Mouse (Mus musculus): ENCODE results near the gene Galnt15. TPM values are rescaled to one million over a fixed set of nuclear protein-coding genes. Genes with fewer than 3 reads are reported as not detected.

Gene Galnt15
- polyA plus RNA-seq, 1 experiment, result 0.26 TPM

- H3K4me1 ChIP-seq (ENCODE audit: control insufficient read depth, insufficient read depth, low read length), result no peaks in the 10 kb centered on the region; the same call in 1 of the 2 replicates
- TF ChIP-seq CTCF (IDR thresholded peaks at IDR 0.05; ENCODE audit: control insufficient read depth, insufficient read depth, insufficient replicate concordance, low read depth, low read length), result peak; percentile 73; the same call in 1 of the 2 replicates
- TF ChIP-seq POLR2A (IDR thresholded peaks at IDR 0.05; ENCODE audit: control insufficient read depth, low read depth, low read length), result no peak
- H3K27me3 ChIP-seq (ENCODE audit: control insufficient read depth, insufficient read depth, low read length), result no peaks in the 10 kb centered on the region
- H3K4me3 ChIP-seq (ENCODE audit: control insufficient read depth, low read depth, low read length), result no peak overlapping the region
- no peaks in the 10 kb centered on the region for H3K36me3 ChIP-seq (ENCODE audit: control insufficient read depth, insufficient read depth, low read length)
- H3K27ac ChIP-seq (ENCODE audit: control insufficient read depth, insufficient read depth, low read depth, low read length), result no peak overlapping the region
Observed at GRCm38 (mm10) chr14:32032522-32032921, 3.7 kb downstream of the Galnt15 start.

GRCm38 (mm10) chr14:32036482-32036881, 7.7 kb downstream of the Galnt15 start:
- H3K4me1 ChIP-seq (ENCODE audit: control insufficient read depth, insufficient read depth, low read length), result no peaks in the 10 kb centered on the region; the same call in 1 of the 2 replicates

GRCm38 (mm10) chr14:32037661-32038252, 9.0 kb downstream of the Galnt15 start:
- Histone ChIP-seq H3K4me1 (ENCODE audit: control insufficient read depth, insufficient read depth, low read length) (no peaks in the 10 kb centered on the region; the same call in 1 of the 2 replicates), H3K36me3 (ENCODE audit: control insufficient read depth, insufficient read depth, low read length) (no peaks in the 10 kb centered on the region), H3K4me3 (ENCODE audit: control insufficient read depth, low read depth, low read length) (no peak overlapping the region), H3K27ac (ENCODE audit: control insufficient read depth, insufficient read depth, low read depth, low read length) (no peak overlapping the region), H3K27me3 (ENCODE audit: control insufficient read depth, insufficient read depth, low read length) (no peaks in the 10 kb centered on the region)
- no peak for TF ChIP-seq CTCF (IDR thresholded peaks at IDR 0.05; ENCODE audit: control insufficient read depth, insufficient read depth, insufficient replicate concordance, low read depth, low read length)
- TF ChIP-seq POLR2A (IDR thresholded peaks at IDR 0.05; ENCODE audit: control insufficient read depth, low read depth, low read length), result no peak

More at GRCm38 (mm10) chr14:32036482-32036881, 7.7 kb downstream of the Galnt15 start:
- no peak for TF ChIP-seq CTCF (IDR thresholded peaks at IDR 0.05; ENCODE audit: control insufficient read depth, insufficient read depth, insufficient replicate concordance, low read depth, low read length)
- TF ChIP-seq POLR2A (IDR thresholded peaks at IDR 0.05; ENCODE audit: control insufficient read depth, low read depth, low read length), result no peak
- H3K27me3 ChIP-seq (ENCODE audit: control insufficient read depth, insufficient read depth, low read length), result no peaks in the 10 kb centered on the region
- peak overlapping the region; percentile 60 for H3K4me3 ChIP-seq (ENCODE audit: control insufficient read depth, low read depth, low read length)
- H3K27ac ChIP-seq (ENCODE audit: control insufficient read depth, insufficient read depth, low read depth, low read length), result no peak overlapping the region
- H3K36me3 ChIP-seq (ENCODE audit: control insufficient read depth, insufficient read depth, low read length), result no peaks in the 10 kb centered on the region

- TF ChIP-seq POLR2A (IDR thresholded peaks at IDR 0.05; ENCODE audit: control insufficient read depth, low read depth, low read length) (no peak), CTCF (IDR thresholded peaks at IDR 0.05; ENCODE audit: control insufficient read depth, insufficient read depth, insufficient replicate concordance, low read depth, low read length) (no peak)
- H3K27ac ChIP-seq (ENCODE audit: control insufficient read depth, insufficient read depth, low read depth, low read length), result no peak overlapping the region
- peaks cover 3% of the 10 kb centered on the region for H3K4me1 ChIP-seq (ENCODE audit: control insufficient read depth, insufficient read depth, low read length)
- H3K4me3 ChIP-seq (ENCODE audit: control insufficient read depth, low read depth, low read length), result no peak overlapping the region
- H3K36me3 ChIP-seq (ENCODE audit: control insufficient read depth, insufficient read depth, low read length), result no peaks in the 10 kb centered on the region
- H3K27me3 ChIP-seq (ENCODE audit: control insufficient read depth, insufficient read depth, low read length), result no peaks in the 10 kb centered on the region
Observed at GRCm38 (mm10) chr14:32042108-32042507, 13.3 kb downstream of the Galnt15 start.

- Histone ChIP-seq H3K4me3 (ENCODE audit: control insufficient read depth, low read depth, low read length) (no peak overlapping the region), H3K36me3 (ENCODE audit: control insufficient read depth, insufficient read depth, low read length) (no peaks in the 10 kb centered on the region), H3K27me3 (ENCODE audit: control insufficient read depth, insufficient read depth, low read length) (no peaks in the 10 kb centered on the region), H3K27ac (ENCODE audit: control insufficient read depth, insufficient read depth, low read depth, low read length) (no peak overlapping the region), H3K4me1 (ENCODE audit: control insufficient read depth, insufficient read depth, low read length) (peaks cover 3% of the 10 kb centered on the region)
- no peak for TF ChIP-seq POLR2A (IDR thresholded peaks at IDR 0.05; ENCODE audit: control insufficient read depth, low read depth, low read length)
Observed at GRCm38 (mm10) chr14:32046357-32046756, 17.6 kb downstream of the Galnt15 start.

- H3K4me1 ChIP-seq (ENCODE audit: control insufficient read depth, insufficient read depth, low read length), result peaks cover 3% of the 10 kb centered on the region
- H3K27ac ChIP-seq (ENCODE audit: control insufficient read depth, insufficient read depth, low read depth, low read length), result no peak overlapping the region
- no peak overlapping the region for H3K4me3 ChIP-seq (ENCODE audit: control insufficient read depth, low read depth, low read length)
- H3K27me3 ChIP-seq (ENCODE audit: control insufficient read depth, insufficient read depth, low read length), result no peaks in the 10 kb centered on the region
- TF ChIP-seq CTCF (IDR thresholded peaks at IDR 0.05; ENCODE audit: control insufficient read depth, insufficient read depth, insufficient replicate concordance, low read depth, low read length) (no peak), POLR2A (IDR thresholded peaks at IDR 0.05; ENCODE audit: control insufficient read depth, low read depth, low read length) (no peak)
- H3K36me3 ChIP-seq (ENCODE audit: control insufficient read depth, insufficient read depth, low read length), result no peaks in the 10 kb centered on the region
Observed at GRCm38 (mm10) chr14:32050171-32050570, 21.4 kb downstream of the Galnt15 start.

GRCm38 (mm10) chr14:32053895-32054294, 25.1 kb downstream of the Galnt15 start:
- peaks cover 8% of the 10 kb centered on the region for H3K4me1 ChIP-seq (ENCODE audit: control insufficient read depth, insufficient read depth, low read length)
- H3K4me3 ChIP-seq (ENCODE audit: control insufficient read depth, low read depth, low read length), result no peak overlapping the region
- H3K27me3 ChIP-seq (ENCODE audit: control insufficient read depth, insufficient read depth, low read length), result no peaks in the 10 kb centered on the region
- TF ChIP-seq CTCF (IDR thresholded peaks at IDR 0.05; ENCODE audit: control insufficient read depth, insufficient read depth, insufficient replicate concordance, low read depth, low read length), result no peak
- TF ChIP-seq POLR2A (IDR thresholded peaks at IDR 0.05; ENCODE audit: control insufficient read depth, low read depth, low read length), result no peak
- no peaks in the 10 kb centered on the region for H3K36me3 ChIP-seq (ENCODE audit: control insufficient read depth, insufficient read depth, low read length)
- H3K27ac ChIP-seq (ENCODE audit: control insufficient read depth, insufficient read depth, low read depth, low read length), result no peak overlapping the region

Data from testis, adult 2 months (tissue).